Mouse (Mus musculus): Measurements from ENCODE around the gene Poc1a.

DNA sequence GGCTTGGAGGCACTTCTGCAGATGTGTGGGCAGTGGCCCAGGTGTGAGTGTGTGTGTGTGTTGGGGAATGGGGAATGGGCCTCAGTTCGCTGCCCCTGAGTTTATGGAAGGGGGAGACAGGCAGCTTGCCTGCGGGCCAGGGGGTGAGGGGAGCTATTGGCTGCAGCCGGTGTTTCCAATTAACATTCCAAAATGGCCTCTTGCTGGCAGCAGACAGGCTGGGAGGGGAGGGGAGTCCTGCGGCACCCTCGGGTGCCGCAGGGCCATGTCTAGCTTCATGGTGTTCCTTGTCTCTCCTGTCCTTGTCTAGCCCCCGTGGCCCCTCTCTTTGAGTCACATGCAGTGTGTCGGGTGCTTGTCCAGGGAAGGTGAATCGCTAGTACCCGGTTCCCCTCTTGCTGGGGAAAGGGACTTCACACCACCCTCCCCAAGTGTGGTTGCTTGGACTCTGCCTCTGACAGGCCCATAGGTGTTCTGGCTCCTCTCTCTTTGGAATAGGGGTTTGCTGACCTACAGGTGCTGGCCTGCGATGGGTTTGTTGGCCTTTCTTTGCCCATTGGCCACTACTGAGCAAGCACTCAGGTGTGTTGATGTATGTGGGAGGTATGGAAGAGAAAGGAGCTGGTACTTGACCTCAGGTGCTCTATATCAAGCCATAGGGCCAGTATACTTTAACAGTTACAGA, 89.1 kb downstream of the Poc1a start:
- TF ChIP-seq MEF2A (IDR thresholded peaks at IDR 0.05; ENCODE audit: borderline replicate concordance, low read depth, low read length): no peak
- TF ChIP-seq RCOR1 (conservative IDR thresholded peaks at IDR 0.05; ENCODE audit: low read depth, low read length): no peak
- TF ChIP-seq E2F4 (IDR thresholded peaks at IDR 0.05; ENCODE audit: insufficient replicate concordance, low read depth, low read length): no peak
- no peak for TF ChIP-seq EP300 (IDR thresholded peaks at IDR 0.05; ENCODE audit: low read length)
- no peak for TF ChIP-seq CTCF (conservative IDR thresholded peaks at IDR 0.05 in 1 of 2, IDR thresholded peaks at IDR 0.05 in 1 of 2; ENCODE audit: low read depth in 2 of 2, low read length in 2 of 2)
- no peak for TF ChIP-seq POLR2AphosphoS2 (IDR thresholded peaks at IDR 0.05; ENCODE audit: low read depth, low read length)
- no peak for TF ChIP-seq POLR2A (IDR thresholded peaks at IDR 0.05; ENCODE audit: low read depth, low read length)
- TF ChIP-seq GABPA (IDR thresholded peaks at IDR 0.05; ENCODE audit: insufficient replicate concordance, low read depth, low read length): no peak
